Mouse (Mus musculus) lung, adult 2 months (tissue): ENCODE results near the gene Klhl5.
"Not testable (repeated sequence)": the region's sequence is repeated elsewhere in the genome, so short reads cannot be mapped to it uniquely, and the experiment has no call there.

Source experiments
- CTCF ChIP-seq: fragments of 200-500 bp; IDR thresholded peaks from 2 replicates; pipeline ENCODE4 v1.5.1; 2011; ENCODE audit warnings: mild to moderate bottlenecking, low read length, control low read depth; ENCODE audit not compliant: insufficient read depth
- POLR2A ChIP-seq: fragments of 200-500 bp; IDR thresholded peaks from 2 replicates; pipeline ENCODE4 v1.6.1; 2011; ENCODE audit warnings: low read depth, mild to moderate bottlenecking, control low read depth, low read length, borderline replicate concordance; ENCODE audit errors: extremely low read depth

DNA sequence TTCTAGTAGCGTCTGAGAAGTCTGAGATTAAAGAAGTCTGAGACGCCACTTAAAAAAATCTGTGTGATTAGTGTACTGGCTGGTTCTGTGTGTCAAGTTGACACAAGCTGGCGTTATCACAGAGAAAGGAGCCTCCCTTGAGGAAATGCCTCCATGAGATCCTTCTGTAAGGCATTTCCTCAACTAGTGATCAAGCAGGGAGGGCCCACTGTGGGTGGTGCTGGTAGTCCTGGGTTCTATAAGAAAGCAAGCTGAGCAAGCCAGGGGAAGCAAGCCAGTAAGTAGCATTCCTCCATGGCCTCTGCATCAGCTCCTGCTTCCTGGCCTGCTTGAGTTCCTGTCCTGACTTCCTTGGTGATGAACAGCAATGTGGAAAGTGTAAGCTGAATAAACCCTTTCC, 4.9 kb downstream of the Klhl5 start:
- TF ChIP-seq CTCF, POLR2A: not testable (repeated sequence)
